ENCODE assay signal across 9 mouse cellular contexts in genomic region chr11:69628286-69628685, GRCm38 (mm10). TPM values are rescaled to one million over a fixed set of nuclear protein-coding genes. Genes with fewer than 3 reads are reported as not detected.
A peak's percentile ranks its signal among the peaks of the same experiment; 100 is the strongest.
DNase-seq lines count a peak whose midpoint lies in the region; ATAC-seq lines count a peak whose summit lies in the region.
"Had no signal": no experiment of that assay in that cellular context is flagged by ENCODE, and none has a peak within 500 bp of the region (broad histone marks: within the 10 kb centered on the region; RNA-seq: fewer than 3 reads in every experiment).

No protein-coding gene starts in this region.

- ATAC-seq in embryonic facial prominence, embryonic 11.5 days (replicated peaks; ENCODE audit: insufficient number of reproducible peaks, low FRiP score, low TSS enrichment, low read depth), result no peak
- ATAC-seq in liver, embryonic 13.5 days (ENCODE audit: low read depth), result no peak

- no peaks in the 10 kb centered on the region for H3K9me3 ChIP-seq in embryonic facial prominence, embryonic 11.5 days (replicated peaks; ENCODE audit: control insufficient read depth, low read length)
- H3K9me3 ChIP-seq in liver, embryonic 13.5 days (replicated peaks), result no peaks in the 10 kb centered on the region

- H3K36me3 ChIP-seq in embryonic facial prominence, embryonic 11.5 days (replicated peaks; ENCODE audit: control insufficient read depth, insufficient read depth, low read depth, low read length), result no peaks in the 10 kb centered on the region; the same call in 1 of the 2 replicates
- H3K36me3 ChIP-seq in liver, embryonic 13.5 days, result no peaks in the 10 kb centered on the region

- no peak overlapping the region for H3K9ac ChIP-seq in embryonic facial prominence, embryonic 11.5 days (replicated peaks; ENCODE audit: low read length)
- H3K9ac ChIP-seq in liver, embryonic 13.5 days, result no peak overlapping the region

- H3K27ac ChIP-seq in embryonic facial prominence, embryonic 11.5 days (replicated peaks; ENCODE audit: low read depth, low read length), result no peak overlapping the region
- no peak overlapping the region for H3K27ac ChIP-seq in liver, embryonic 13.5 days

- no peak overlapping the region for H3K4me3 ChIP-seq in embryonic facial prominence, embryonic 11.5 days (ENCODE audit: low read depth, low read length)
- H3K4me3 ChIP-seq in liver, embryonic 13.5 days (replicated peaks), result no peak overlapping the region

- WGBS in embryonic facial prominence, embryonic 11.5 days, result 34% methylated on average over 6 of the region's 6 CpGs
- 33% methylated on average over 6 of the region's 6 CpGs for WGBS in liver, embryonic 13.5 days (ENCODE audit: insufficient replicate concordance)

- H3K4me2 ChIP-seq in embryonic facial prominence, embryonic 11.5 days (ENCODE audit: low read depth, low read length), result no peak overlapping the region
- H3K4me2 ChIP-seq in liver, embryonic 13.5 days, result no peak overlapping the region

- H3K27me3 ChIP-seq in embryonic facial prominence, embryonic 11.5 days (ENCODE audit: control insufficient read depth, insufficient read depth, low read length), result no peaks in the 10 kb centered on the region
- no peaks in the 10 kb centered on the region for H3K27me3 ChIP-seq in liver, embryonic 13.5 days

- DNase-seq in ovary, postnatal 14 days (ENCODE audit: low spot score), result peak; percentile 69
- DNase-seq in ovary, adult 18-20 months (ENCODE audit: low spot score), result no peak
- peak; percentile 77 for DNase-seq in adrenal gland, postnatal 25 days
- DNase-seq in embryonic facial prominence, embryonic 11.5 days (ENCODE audit: low spot score), result peak; percentile 92
- peak; percentile 87 for DNase-seq in kidney, adult 9 months
- DNase-seq in liver, embryonic 13.5 days, result peak; percentile 69
- DNase-seq in right cerebral cortex, adult 2 months (ENCODE audit: low spot score in 2 of 2), result peak; percentile 78 to 80
- DNase-seq in urinary bladder, postnatal 4 days (ENCODE audit: low spot score in 2 of 2), result peak; percentile 49 to 79

- no peaks in the 10 kb centered on the region for H3K4me1 ChIP-seq in embryonic facial prominence, embryonic 11.5 days (ENCODE audit: control insufficient read depth, insufficient read depth, low read length)
- peaks cover 17% of the 10 kb centered on the region for H3K4me1 ChIP-seq in liver, embryonic 13.5 days (replicated peaks)

RNA-seq across cellular contexts. Expression of gene Fxr2, which starts 4.5 kb away (rescaled TPM):
- 89.7 and 101 TPM in 2 replicates for total RNA-seq in adrenal gland, postnatal 25 days (2021)
- 24.3 and 30.9 TPM in 2 replicates for polyA plus RNA-seq in embryonic facial prominence, embryonic 11.5 days (2014; fragmentation: Nextera tagmentation; extraction: Ambion mirVana)
- 7.9 and 8.2 TPM in 2 replicates for polyA plus RNA-seq in liver, embryonic 13.5 days (2015; fragmentation: Nextera tagmentation; extraction: Ambion mirVana)

RNA-seq across cellular contexts. Expression of gene Sat2, which starts 6.5 kb away (rescaled TPM):
- total RNA-seq in adrenal gland, postnatal 25 days (2021), result 6.7 and 16.9 TPM in 2 replicates
- polyA plus RNA-seq in embryonic facial prominence, embryonic 11.5 days (2014; fragmentation: Nextera tagmentation; extraction: Ambion mirVana), result 15.0 and 19.4 TPM in 2 replicates
- 11.6 and 12.3 TPM in 2 replicates for polyA plus RNA-seq in liver, embryonic 13.5 days (2015; fragmentation: Nextera tagmentation; extraction: Ambion mirVana)

RNA-seq across cellular contexts. Expression of gene Shbg, which starts 10.6 kb away (rescaled TPM):
- not detected in 2 replicates for total RNA-seq in adrenal gland, postnatal 25 days (2021)
- 0.14 TPM in 1 of 2 replicates, not detected in the other for polyA plus RNA-seq in embryonic facial prominence, embryonic 11.5 days (2014; fragmentation: Nextera tagmentation; extraction: Ambion mirVana)
- polyA plus RNA-seq in liver, embryonic 13.5 days (2015; fragmentation: Nextera tagmentation; extraction: Ambion mirVana), result 33.4 and 34.8 TPM in 2 replicates

RNA-seq across cellular contexts. Expression of gene Atp1b2, which starts 22.5 kb away (rescaled TPM):
- 34.0 and 38.0 TPM in 2 replicates for total RNA-seq in adrenal gland, postnatal 25 days (2021)
- 5.2 and 6.0 TPM in 2 replicates for polyA plus RNA-seq in embryonic facial prominence, embryonic 11.5 days (2014; fragmentation: Nextera tagmentation; extraction: Ambion mirVana)
- 21.7 and 30.8 TPM in 2 replicates for polyA plus RNA-seq in liver, embryonic 13.5 days (2015; fragmentation: Nextera tagmentation; extraction: Ambion mirVana)

RNA-seq across cellular contexts. Expression of gene Sox15, which starts 26.8 kb away (rescaled TPM):
- total RNA-seq in adrenal gland, postnatal 25 days (2021), result 0.39 TPM in 1 of 2 replicates, not detected in the other
- polyA plus RNA-seq in embryonic facial prominence, embryonic 11.5 days (2014; fragmentation: Nextera tagmentation; extraction: Ambion mirVana), result not detected in 2 replicates
- polyA plus RNA-seq in liver, embryonic 13.5 days (2015; fragmentation: Nextera tagmentation; extraction: Ambion mirVana), result not detected in 2 replicates
- polyA plus RNA-seq: heart, embryonic 16.5 days had no signal

Comparison
In these comparisons a context has a peak if more than half of its experiments do, and no peak if none do; other contexts are left out.
1. RNA of gene Shbg, which starts 10.6 kb away (polyA plus RNA-seq): 33.4 to 34.8 TPM in liver, embryonic 13.5 days; 0.14 TPM in embryonic facial prominence, embryonic 11.5 days; every median in the first group is over 10 times any median in the second.